Mouse (Mus musculus) testis, postnatal 10 days (tissue): ENCODE data around the gene Vasn.

ENCODE experiments used
- DNase-seq: peaks from one replicate; pipeline ENCODE4 v3.0.0; 2021; ENCODE audit warnings: low spot score

The Vasn gene

DNA sequence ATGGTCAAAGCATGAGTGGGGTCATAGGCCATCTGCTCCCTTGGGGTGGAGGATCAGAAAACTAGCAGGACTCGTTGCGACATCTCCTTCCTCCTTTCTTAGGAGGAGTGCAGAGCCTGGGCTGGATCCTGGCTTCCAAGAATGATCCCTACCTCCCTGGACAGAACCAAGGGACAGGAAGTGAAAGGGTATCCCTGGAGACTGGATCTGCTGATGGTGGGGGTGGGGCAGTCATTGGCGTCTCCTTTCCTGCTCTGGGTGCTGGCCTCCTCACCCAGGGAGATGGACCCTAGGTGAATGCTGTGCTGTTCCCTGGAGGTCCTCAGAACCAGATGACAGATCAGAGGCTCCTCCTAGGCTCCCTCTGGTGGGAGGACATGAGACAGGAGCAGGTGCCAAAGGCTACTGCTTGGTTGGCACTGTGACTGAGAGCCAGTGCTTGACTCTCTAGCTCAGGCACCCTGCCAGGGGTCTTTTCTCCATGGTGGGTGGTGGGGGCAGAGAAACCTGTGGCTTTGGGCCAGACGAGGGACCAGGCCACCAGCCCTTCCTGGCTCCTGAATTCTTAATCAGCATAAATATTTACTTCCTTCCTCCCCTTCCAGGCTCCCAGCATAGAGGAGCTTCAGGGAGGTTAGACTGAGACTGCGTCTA, 33.2 kb upstream of the Vasn start:
- DNase-seq = peak; percentile 74

DNA sequence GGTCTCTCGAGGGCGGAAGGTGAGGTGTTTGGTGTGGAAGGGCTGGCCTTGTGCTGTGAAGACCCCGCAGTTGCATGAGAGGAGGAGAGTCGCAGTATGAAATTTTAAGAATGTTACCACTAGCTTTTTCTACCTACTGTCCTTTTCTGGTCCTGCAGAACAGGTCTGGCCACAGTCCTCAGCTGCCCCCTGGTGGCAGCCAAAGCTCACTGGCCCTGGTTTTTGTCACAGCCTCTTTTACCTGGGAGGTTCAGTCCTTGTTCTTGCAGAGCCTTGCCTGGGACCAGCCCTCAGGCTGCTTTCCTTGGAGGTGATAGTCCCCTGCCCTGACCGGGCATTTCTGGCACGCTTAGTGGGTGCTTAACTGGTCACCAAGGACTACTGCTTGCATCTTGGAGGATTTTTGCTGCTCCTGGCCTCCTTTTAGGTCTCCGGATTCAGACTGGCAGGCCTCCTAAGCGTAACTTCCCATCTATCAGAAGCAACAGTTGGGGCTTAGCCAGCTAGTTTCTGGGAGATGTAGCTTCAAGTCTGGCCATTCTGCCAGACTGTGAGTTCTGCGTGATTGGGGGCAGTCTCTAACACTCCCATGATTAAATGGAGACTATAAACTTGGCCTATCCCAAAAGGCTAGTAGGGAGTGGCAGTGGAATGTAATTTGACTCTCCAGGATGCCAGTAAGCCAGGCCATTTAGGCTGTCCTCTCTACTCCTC, 31.8 kb upstream of the Vasn start:
- peak; percentile 88 for DNase-seq

DNA sequence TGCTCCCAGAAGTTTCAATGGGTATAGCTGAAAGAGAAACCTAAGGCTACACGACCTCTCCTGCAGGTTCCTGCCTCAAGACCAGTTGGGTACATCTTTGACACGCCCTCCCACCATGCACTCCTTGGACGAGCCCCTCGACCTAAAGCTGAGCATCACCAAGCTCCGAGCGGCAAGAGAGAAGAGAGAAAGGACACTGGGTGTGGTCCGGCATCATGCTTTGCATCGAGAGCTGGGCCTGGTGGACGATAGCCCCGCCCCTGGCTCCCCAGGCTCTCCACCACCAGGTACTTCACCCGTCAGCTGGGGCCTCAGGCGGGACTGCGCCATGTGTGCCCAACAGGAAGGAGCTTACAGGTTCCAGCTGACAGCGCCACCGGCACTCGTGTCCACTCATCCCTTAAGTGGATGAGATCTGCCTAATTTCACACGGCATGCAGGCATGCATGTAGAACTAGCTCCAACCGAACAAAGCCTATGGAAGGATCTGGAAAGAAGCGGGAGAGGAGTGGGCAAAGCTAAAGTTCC, 31.1 kb upstream of the Vasn start:
- no peak for DNase-seq

DNA sequence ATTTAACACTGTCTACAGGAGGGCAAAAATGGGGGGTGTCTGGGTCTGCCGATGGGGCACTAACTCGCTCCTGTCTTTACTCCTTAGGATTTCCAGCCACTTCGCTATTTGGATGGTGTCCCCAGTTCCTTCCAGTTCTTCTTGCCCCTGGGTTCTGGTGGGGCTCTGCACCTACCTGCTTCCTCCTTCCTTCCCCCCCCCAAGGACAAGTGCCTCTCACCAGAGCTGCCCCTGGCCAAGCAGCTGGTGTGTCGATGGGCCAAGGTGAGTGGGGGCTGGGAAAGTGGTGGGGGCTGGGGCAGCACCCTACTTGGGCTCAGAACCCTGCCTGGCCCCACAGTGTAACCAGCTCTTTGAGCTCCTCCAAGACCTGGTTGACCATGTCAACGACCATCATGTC, 28.5 kb upstream of the Vasn start:
- DNase-seq = no peak

DNA sequence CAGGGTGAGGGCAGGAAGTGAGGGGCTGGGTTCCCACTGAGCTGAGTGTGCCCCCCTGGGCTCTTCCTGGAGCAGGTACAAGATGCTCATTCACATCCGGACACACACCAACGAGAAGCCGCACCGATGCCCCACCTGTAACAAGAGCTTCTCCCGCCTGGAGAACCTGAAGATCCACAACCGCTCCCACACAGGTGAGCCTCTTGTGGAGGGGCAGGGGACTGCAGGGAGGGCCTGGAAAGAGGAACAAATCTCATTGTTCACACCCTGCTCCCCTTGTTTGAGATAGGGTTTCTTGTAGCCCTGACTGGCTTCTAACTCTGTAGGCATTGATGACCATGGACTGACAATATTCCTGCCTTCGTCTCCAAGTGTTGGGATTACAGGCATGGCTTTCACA, 28.1 kb upstream of the Vasn start:
- no peak for DNase-seq

DNA sequence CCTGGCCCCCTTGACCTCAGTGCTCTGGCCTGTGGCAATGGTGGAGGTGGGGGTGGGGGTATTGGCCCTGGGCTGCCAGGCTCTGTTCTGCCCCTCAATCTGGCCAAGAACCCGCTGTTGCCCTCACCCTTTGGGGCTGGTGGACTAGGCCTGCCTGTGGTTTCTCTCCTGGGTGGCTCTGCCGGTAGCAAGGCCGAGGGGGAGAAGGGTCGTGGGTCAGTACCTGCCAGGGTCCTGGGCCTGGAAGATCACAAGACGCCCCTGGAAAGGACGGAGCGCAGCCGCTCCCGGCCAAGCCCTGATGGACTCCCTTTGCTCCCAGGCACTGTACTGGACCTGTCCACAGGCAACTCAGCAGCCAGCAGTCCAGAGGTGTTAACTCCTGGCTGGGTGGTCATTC, 26.0 kb upstream of the Vasn start:
- DNase-seq = no peak

DNA sequence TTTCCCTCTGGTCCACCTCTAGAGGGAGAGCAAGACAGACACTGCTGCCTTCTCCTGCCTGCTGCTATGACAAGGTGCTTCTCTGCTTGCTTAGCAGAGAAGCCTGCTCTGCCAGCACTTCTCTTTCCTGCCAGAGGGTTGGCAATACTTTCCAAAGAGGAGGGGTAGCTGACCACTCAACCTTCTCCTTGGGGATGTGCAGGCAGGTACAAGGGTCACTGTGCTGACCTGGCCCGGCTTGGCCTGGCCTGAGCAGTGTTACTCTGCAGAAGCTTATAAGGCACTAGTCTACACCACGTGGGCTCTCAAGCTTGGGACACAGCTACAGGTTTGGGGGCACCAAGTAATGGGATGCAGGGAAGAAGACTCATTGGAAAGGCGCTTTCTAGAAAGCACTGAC, 25.1 kb upstream of the Vasn start:
- no peak for DNase-seq

DNA sequence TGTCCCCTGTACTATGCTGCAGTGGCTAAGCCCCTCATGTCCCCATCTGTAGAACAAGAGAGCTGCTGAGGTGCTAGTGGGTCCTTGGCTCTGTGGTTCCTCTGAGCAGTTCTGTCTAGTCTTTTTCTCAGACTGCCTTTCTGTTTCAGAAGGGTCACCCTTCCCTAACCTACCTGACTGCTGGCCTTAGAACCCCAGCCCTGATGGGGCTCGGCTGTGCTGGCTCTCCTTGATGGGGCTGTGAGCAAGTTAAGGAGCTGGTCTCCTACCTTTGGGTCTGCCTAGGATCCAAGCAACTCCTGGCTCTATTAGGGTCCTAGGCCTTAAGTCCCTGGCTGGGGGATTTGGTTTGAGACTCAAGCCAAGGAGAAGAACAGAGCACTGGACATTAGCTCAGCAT, 24.4 kb upstream of the Vasn start:
- no peak for DNase-seq

DNA sequence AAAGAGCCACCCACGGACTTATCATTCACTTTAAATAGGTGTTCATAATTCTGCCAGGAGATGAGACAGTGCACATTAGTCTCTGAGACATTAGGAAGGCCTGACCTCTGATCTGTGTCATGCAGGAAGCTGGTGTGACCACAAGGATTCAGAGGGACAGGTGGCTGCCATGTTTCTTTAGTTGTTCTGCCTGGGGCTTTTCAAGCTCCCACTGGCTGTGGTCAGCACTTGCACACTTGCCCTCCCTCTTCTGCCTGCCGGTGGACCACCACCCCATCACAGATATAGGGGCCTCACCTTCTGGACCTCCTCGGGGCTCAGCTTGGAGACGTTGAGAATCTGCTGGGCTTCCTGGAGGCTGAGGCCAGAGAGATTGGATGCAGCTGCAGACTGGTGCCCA, 22.9 kb upstream of the Vasn start:
- no peak for DNase-seq

DNA sequence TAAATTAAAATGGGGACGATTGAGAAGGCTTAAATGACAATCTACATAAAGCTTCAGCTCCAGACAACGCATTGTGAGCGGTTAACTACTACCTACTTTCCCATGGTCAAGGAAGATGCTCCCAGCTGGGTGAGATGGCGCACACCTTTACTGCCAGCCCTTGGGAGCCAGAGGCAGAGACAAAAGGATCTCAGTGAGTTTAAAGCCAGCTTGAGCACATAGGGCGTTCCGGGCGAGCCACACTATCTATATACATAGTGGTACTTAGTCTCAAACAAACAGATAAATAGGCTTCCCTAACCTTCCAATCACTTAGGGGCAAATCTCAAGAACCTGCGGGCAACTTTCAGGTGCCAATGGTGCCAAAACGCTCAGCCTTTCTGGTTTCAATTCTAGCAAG, 15.7 kb upstream of the Vasn start:
- no peak for DNase-seq

DNA sequence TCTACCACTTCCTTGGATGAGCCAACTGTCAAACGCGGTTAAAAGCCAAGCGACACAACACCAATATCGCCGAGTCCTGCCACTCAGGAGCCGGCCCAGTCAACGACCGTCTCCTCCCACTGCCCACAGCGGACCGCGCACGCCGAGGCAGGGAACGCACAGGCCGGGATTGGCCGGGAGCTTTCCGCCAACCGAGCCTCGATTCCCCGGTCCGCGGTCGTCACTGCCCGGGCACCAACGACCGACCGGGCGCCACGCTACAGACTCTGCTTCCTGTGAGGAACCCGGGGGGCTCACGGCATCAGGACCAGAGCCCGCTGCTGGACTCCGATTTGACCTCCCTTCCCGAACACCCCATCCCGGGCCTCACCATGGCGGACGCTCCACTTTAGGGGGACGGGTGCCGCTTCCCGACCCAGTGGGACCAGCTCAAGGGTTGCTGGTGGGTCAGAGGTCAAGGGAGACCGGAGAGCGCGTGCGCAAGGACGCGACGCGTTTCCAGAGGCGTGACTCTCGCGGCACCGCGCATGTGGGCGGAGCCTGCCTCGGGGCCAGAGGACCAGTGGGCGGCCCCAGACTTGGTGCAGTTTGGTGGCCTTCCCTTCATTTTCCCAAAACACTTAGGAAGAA, 15.1 kb upstream of the Vasn start, which contains the start of gene Pam16:
Gene Pam16 (minus strand): TSS at position 508 of the 630 bp plus-strand sequence.
- DNase-seq = peak; percentile 96

DNA sequence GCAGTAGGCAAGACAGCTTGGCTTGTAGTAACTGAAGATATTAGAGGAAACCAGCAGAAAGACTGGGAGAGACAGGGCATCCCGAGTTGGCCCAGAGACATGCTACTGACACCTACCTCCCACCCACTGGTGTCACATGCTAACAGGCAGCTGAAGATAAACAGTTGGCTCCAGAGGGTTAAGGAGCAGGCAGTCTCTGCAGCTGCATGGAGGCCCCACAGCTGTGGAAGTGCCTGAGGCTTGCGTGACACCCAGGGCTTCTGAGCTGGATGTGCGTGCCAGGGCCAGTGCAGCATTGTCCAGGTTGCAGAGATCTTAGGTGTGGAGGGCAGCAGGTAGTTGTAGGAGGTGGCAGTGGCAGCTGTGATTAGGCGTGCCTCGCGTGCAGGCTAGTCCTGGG, 12.6 kb upstream of the Vasn start:
- no peak for DNase-seq

DNA sequence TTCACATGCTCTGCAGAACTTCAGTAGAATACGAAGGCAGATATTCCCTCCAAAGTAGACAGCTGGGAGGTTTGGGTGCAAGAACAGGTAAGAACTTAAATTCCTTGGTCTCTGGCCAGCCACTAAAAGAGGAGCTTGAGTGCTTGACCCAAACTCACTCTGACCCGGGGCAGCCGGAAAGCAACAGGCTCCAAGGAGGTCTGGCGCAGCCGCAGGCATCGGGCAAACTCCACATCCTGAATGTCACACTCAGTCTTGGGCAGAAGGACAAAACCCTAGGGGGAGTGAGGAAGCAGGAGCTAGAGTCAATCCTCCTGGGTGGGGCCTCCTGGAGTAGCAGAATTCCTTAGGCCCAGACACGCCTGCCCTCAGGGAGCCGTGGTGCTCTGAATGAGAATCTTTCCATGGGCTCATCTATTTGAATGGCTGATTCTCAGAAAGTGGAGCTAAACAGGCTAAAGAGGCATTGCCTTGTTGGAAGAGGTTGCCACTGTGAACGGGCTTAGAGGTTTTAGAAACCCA, 10.8 kb upstream of the Vasn start:
- DNase-seq = no peak

DNA sequence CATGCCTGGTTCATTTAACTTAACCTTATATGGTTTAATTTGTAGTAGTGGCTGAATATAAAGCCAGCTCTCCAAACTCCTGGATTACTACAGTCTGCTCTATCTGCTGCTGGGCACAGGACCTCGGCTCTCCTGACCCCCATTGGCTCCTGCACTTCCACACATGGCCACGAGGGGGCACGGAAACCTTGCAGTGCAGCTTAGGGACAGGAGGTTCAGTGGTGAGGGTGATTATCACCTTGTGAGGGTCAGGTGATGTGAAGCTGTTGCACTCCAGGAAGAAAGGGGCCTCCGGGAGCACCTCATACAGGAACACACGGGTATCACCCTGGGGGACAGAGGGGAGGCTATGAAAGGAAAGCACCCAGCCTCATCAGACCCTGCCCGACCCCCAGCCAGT, 9.8 kb upstream of the Vasn start:
- peak; percentile 93 for DNase-seq

DNA sequence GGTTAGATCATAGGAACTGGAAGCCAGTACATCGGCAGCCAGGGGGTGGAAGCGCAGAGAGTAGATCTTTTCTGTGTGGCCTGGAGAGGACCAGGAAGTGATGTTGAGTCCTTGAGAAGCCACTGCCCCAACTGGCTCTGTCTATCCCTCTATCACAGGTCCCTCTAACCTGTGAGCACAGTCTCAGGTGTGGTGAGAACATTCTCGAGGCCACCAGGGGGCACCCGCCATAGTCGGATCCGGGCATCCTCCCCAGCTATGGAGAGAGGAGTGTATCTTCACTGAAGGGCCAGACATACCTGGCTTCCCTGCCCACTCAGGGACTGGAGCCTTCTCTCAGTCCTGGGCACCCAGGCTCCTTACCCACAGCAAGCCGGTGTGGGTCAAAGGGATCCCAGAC, 7.7 kb upstream of the Vasn start:
- peak; percentile 81 for DNase-seq

DNA sequence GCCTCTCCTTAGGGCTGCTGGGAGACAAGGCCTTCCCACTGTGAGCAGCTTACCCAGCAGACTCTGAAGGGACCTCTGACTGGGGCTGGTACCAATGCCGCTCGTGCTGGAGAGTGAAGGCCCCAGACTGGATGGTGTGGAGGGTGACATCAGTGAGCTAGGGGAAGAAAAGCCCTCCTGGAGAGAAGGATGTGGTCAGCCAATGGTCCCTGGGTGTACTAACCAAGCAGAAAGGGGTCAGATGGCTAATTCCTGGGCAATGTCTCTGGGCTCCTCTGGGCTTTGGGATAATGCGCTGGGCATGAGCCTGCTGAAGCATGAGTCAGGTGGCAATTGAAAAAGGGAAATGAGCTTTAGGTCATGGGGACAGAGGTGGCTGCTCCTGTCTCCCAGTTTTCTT, 6.1 kb upstream of the Vasn start:
- DNase-seq = no peak

DNA sequence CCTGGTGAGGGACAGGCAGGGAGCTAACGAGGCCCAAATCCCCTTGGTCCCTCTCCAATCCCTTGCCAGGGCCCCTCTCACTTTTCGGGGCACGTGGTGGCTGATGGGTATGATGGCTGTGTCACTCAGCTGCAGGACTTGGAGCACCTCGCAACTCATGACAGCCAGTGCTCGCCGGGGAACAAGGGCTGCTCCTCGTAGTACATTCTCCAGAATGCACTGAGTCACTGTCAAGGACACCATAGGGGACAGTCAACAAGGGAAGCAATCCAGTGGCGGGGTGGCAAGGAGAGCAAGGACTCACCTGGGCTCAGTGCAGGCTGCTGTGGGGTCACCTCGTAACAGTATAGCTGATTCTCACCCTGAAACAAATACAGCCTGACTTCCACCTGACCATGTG, 5.1 kb upstream of the Vasn start:
- no peak for DNase-seq

DNA sequence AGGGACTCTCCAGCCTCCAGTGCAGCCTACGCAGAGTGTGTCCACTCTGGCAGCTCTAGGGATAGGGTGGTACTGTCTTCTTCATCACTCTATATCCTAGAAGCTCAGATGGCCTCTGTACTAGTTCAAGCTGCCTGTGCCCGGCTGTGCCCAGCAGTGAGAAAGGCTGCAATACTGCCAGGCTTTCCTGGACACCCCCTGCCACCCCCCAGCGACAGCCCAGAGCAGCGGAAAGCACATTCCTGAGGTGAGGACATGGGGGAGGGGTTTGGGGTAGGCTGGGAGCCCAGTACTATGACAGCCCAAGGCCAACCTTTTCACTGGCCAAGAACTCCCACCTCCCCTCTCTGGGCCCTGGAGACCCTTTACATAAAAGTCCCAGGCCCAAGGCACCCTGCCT, 4.0 kb upstream of the Vasn start:
- DNase-seq = no peak

DNA sequence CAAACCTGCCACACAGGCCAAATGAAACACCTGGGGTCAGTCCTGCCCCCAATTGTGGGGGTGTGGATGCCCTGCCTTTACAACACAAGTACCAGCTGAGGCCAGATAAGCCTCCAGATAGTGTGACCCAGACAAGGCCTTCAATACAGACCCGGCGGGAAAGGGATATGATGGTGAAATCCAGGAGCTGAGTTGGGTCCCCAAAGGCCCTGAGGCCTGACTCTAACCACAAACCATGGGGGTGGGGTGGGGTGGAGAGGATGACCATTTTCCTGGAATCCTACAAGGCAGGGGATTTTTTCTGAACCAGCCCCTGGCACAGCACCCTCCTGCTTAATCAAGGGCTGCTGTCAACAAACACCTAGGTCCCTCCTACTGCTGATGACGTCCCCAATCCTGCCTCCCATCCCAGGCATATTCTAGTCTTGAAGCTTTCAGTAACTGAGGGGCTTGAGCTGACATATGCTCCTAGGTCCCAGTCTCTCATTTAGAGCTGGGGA, 800 bp upstream of the Vasn start:
- DNase-seq = no peak

DNA sequence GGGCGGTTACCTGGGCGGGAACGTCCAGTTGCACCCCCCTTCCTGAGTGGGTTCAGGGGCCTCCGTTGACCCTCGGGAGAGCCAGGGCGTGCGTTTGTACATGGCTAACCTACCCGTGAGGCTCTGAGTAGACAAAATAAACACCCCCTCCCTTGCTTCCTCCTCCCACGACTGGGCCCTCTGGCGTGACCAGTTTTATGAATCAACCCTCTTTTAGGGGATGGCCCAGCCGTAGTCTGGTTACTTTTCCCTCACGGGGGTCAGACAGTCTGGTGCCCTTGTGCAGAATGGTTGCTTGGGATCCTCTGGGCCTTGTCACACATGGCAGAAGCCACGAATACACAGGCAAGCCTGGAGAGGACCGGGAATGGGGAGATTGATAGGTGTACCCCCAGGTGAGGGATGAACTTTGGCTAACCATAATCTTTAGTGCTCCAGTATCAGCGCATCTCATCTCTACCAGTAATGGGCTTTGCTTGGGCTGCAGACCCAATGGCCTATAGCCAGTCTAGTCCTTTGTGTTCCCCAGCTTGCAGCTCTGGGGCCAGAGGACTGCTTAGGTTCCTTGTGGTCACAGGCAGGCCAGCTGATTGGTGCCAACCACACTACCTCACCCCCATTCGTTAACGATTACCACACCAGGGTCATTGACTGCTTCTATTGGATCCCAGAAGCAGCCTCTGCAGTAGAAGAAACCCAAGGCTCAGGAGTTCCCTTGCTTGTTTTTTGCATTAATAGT, 695 bp downstream of the Vasn start:
- no peak for DNase-seq

DNA sequence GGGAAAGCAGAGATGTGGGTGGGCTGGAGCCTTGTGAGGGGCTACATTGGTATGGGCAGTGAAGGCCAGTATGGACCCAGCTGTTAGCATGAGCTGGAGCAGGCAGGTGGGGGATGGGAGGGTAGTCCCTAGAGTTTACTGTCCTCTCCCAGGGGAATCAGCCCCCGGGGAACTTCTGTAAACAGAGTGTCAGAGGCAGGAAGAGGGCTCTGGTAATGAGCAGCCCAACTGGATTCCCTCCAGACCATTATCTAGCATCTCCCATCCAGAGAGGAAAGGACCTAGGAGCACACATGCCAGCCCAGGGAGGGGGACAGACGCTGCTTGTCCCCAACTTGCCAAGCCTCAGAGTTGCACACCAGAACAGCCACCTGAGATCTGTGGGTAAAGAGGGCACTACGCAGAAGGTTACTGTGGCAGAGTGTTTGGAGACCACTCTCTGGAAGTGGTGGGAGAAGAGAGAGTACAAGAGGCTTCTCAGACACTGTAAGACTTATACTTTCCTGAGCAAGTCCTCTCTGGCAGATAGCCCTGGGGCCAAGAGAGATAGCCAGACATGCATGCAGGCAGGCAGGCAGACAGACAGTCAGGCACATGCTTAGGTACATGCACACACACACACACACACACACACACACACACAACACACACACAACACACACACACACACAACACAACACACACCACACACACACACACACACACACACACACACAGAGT, 1.5 kb downstream of the Vasn start:
- no peak for DNase-seq

DNA sequence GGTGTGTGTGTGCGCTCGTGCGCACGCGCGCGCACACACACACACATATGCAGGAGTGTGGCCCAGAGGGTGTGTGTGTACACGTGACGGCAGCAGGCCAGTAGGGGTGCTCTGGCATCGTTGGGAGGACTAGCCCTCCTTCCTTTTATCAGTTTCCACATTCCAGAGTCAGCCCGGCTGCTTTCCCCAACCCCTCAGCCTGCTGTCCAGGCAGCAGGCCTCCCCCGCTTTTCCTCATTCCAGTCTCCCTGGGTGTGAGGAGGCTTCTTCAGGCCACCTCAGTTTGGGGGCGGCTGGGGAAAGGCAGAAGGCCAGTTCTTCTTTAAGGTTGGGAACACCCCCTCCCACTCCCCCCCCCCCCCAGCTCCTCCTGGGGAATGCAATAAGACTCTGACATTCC, 2.4 kb downstream of the Vasn start:
- DNase-seq = peak; percentile 82
